Mouse (Mus musculus) lung, adult 2 months (tissue): ENCODE measurements around the gene Olfr358.

Source experiments
- CTCF ChIP-seq: fragments of 200-500 bp; IDR thresholded peaks from 2 replicates; pipeline ENCODE4 v1.5.1; 2011; ENCODE audit warnings: mild to moderate bottlenecking, low read length, control low read depth; ENCODE audit not compliant: insufficient read depth
- POLR2A ChIP-seq: fragments of 200-500 bp; IDR thresholded peaks from 2 replicates; pipeline ENCODE4 v1.6.1; 2011; ENCODE audit warnings: low read depth, mild to moderate bottlenecking, control low read depth, low read length, borderline replicate concordance; ENCODE audit errors: extremely low read depth

GRCm38 (mm10) chr2:36997030-36997429, 12.1 kb downstream of the Olfr358 start:
- TF ChIP-seq CTCF (no peak), POLR2A (no peak)
